Mouse (Mus musculus) small intestine, adult 2 months (tissue): Measurements from ENCODE around the gene Zrsr1. TPM values are rescaled to one million over a fixed set of nuclear protein-coding genes. Genes with fewer than 3 reads are reported as not detected.

Source experiments
- H3K27ac ChIP-seq: fragments of 200-500 bp; 2 replicates; pipeline ENCODE4 v1.5.1; 2012; ENCODE audit warnings: low read depth, low read length, control low read depth, inconsistent platforms; ENCODE audit not compliant: insufficient read depth
- H3K27me3 ChIP-seq: fragments of 200-500 bp; 2 replicates; pipeline ENCODE4 v1.6.1; 2012; ENCODE audit warnings: mild to moderate bottlenecking, moderate library complexity, low read length, inconsistent platforms; ENCODE audit not compliant: control insufficient read depth, insufficient read depth
- H3K36me3 ChIP-seq: fragments of 200-500 bp; 2 replicates; pipeline ENCODE4 v1.6.1; 2012; ENCODE audit warnings: mild to moderate bottlenecking, low read length, control low read depth, inconsistent platforms; ENCODE audit not compliant: control insufficient read depth, insufficient read depth
- H3K4me1 ChIP-seq: fragments of 200-500 bp; 2 replicates; pipeline ENCODE4 v1.6.1; 2012; ENCODE audit warnings: low read length, inconsistent platforms, mixed read lengths; ENCODE audit not compliant: control insufficient read depth, insufficient read depth, insufficient read length
- H3K4me3 ChIP-seq: fragments of 200-500 bp; 2 replicates; pipeline ENCODE4 v1.5.1; 2012; ENCODE audit warnings: low read depth, mild to moderate bottlenecking, control low read depth, inconsistent platforms, low read length, moderate library complexity
- CTCF ChIP-seq: fragments of 200-500 bp; IDR thresholded peaks from 2 replicates; pipeline ENCODE4 v1.5.1; 2012; ENCODE audit warnings: low read depth, mild to moderate bottlenecking, control low read depth, inconsistent platforms, low read length, moderate library complexity, mixed read lengths; ENCODE audit not compliant: insufficient replicate concordance, insufficient read length; ENCODE audit errors: extremely low read depth
- POLR2A ChIP-seq: fragments of 200-500 bp; IDR thresholded peaks from 2 replicates; pipeline ENCODE4 v1.6.1; 2012; ENCODE audit warnings: low read depth, mild to moderate bottlenecking, control low read depth, inconsistent platforms, low read length, moderate library complexity
- WGBS: fragments of 180-500 bp; shearing (Covaris S2); methylation state at CpG from one replicate; pipeline ENCODE4 v1.1.7; 2018; 5-methylcytosine and 5-hydroxymethylcytosine counted together
- polyA plus RNA-seq: library from polyadenylated mRNA; depleted of rRNA; stranded (reverse); fragments of >200 nt; gene quantifications from 2 replicates; pipeline ENCODE4 v1.2.3, GENCODE M21; 2012; rRNA removed

The Zrsr1 gene
- polyA plus RNA-seq, 1 experiment = 3.9 TPM

DNA sequence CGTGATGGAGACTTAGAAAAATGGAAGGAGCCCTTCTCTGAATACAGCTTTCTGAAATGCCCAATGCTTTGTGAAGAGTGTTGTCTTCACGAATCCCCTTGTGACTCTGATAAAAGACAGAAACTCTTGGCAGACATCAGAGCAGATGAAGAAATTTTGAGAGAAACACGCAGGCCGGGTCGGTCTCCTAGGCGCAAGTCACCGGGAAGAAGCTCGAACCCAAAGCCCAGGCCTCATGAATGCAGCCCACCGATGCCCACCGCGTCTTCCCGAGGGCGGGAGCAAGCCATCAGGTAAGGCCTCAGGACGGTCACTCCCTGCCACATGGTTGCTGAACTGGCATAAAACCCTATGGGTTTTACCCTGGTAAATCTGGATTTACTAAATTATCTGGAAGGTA, 49.0 kb downstream of the Zrsr1 start:
- Histone ChIP-seq H3K27ac (no peak overlapping the region), H3K4me1 (no peaks in the 10 kb centered on the region), H3K4me3 (no peak overlapping the region), H3K36me3 (no peaks in the 10 kb centered on the region), H3K27me3 (no peaks in the 10 kb centered on the region)
- 94% methylated on average over 14 of the region's 14 CpGs for WGBS
- TF ChIP-seq CTCF = no peak
- no peak for TF ChIP-seq POLR2A

DNA sequence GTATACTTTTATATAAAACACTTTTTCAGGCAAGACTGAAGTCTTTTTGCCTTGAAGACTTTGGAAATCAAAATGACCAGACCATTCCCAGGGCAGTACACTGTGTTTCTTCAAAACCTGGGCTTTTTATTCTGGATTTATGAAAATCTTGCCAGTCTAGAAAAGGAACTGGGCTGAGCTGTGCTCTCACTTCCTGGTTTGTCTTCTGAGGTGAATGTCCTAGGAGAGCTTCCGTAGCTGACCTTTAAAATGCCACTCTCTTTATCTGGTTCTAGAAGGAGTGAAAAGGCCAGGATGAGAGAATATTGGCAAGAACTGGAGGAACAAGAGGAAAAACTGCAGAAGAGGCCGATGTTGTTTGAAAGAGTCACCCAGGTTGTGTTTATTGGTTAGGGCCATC, 51.4 kb downstream of the Zrsr1 start:
- no peak overlapping the region for H3K27ac ChIP-seq
- 87% methylated on average over 2 of the region's 2 CpGs for WGBS
- H3K4me1 ChIP-seq = no peaks in the 10 kb centered on the region
- H3K27me3 ChIP-seq = no peaks in the 10 kb centered on the region; the same call in 1 of the 2 replicates
- no peak for TF ChIP-seq CTCF
- no peak for TF ChIP-seq POLR2A
- no peaks in the 10 kb centered on the region for H3K36me3 ChIP-seq
- H3K4me3 ChIP-seq = no peak overlapping the region

DNA sequence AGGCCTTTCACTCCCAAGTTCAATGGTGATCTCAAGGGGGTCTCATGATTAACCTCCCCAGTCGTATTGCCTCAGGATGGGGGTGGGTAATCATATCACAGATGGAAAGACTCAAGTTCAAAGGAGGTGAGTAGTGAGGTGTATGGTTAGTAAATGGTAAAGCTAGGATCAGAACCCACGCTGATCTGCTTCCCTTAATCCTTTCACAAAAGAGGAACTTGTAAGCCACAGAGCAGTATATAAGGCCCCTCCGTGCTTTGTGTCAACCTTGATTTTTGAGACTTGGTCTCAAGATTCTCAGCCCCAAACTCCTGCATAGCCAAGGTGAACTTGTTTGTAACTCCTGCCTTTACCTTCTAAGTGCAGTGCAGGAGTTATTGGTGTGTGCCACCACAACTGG, 52.4 kb downstream of the Zrsr1 start:
- no peak overlapping the region for H3K4me3 ChIP-seq
- no peak overlapping the region for H3K27ac ChIP-seq
- no peaks in the 10 kb centered on the region; the same call in 1 of the 2 replicates for H3K27me3 ChIP-seq
- H3K36me3 ChIP-seq = no peaks in the 10 kb centered on the region
- 77% methylated on average over 3 of the region's 3 CpGs for WGBS
- TF ChIP-seq CTCF (no peak), POLR2A (no peak)
- no peaks in the 10 kb centered on the region for H3K4me1 ChIP-seq

Other genes starting within 250 kb of the Zrsr1 start
- 7.2 and 9.7 TPM in 2 replicates for gene B3gnt2, start 111.0 kb upstream of the Zrsr1 start, polyA plus RNA-seq
- gene Gm28048, start 10.1 kb downstream of the Zrsr1 start, polyA plus RNA-seq = not detected in 2 replicates
- gene Commd1, start 10.4 kb downstream of the Zrsr1 start, polyA plus RNA-seq = 4.9 and 5.2 TPM in 2 replicates
- gene Cct4, start 18.5 kb downstream of the Zrsr1 start, polyA plus RNA-seq = 40.9 and 121 TPM in 2 replicates
- 0.06 TPM in 1 of 2 replicates, not detected in the other for gene Fam161a, start 35.5 kb downstream of the Zrsr1 start, polyA plus RNA-seq